Mouse (Mus musculus): ENCODE results near the gene Slc12a7.

GRCm38 (mm10) chr13:73750435-73750834 is 17.5 kb downstream of the Slc12a7 start:
- TF ChIP-seq EP300 (IDR thresholded peaks at IDR 0.05; ENCODE audit: low read depth) (no peak), CTCF (IDR thresholded peaks at IDR 0.05; ENCODE audit: low read depth) (no peak)

Measured in heart, postnatal 0 days (tissue).